Mouse (Mus musculus) cerebellum, adult 8-10 months (tissue): ENCODE measurements around the gene Pced1b.

Source experiments
- DNase-seq: peaks from one replicate; pipeline ENCODE4 v3.0.0; 2022

The Pced1b gene

GRCm38 (mm10) chr15:97258483-97259230 lies 11.8 kb downstream of the Pced1b start:
- no peak for DNase-seq

GRCm38 (mm10) chr15:97259300-97259699 lies 12.4 kb downstream of the Pced1b start:
- DNase-seq: no peak

GRCm38 (mm10) chr15:97259968-97260597 lies 13.2 kb downstream of the Pced1b start:
- DNase-seq: no peak

- DNase-seq: no peak
Measured at GRCm38 (mm10) chr15:97262251-97262650, 15.3 kb downstream of the Pced1b start.

- DNase-seq: no peak
Measured at GRCm38 (mm10) chr15:97266236-97266845, 19.4 kb downstream of the Pced1b start.

- no peak for DNase-seq
Measured at GRCm38 (mm10) chr15:97267094-97267695, 20.3 kb downstream of the Pced1b start.

- no peak for DNase-seq
Measured at GRCm38 (mm10) chr15:97271985-97272697, 25.2 kb downstream of the Pced1b start.

GRCm38 (mm10) chr15:97272831-97273230 lies 25.9 kb downstream of the Pced1b start:
- no peak for DNase-seq

- no peak for DNase-seq
Measured at GRCm38 (mm10) chr15:97275626-97276395, 28.9 kb downstream of the Pced1b start.

GRCm38 (mm10) chr15:97276660-97277153 lies 29.8 kb downstream of the Pced1b start:
- DNase-seq: no peak

GRCm38 (mm10) chr15:97277328-97277727 lies 30.4 kb downstream of the Pced1b start:
- no peak for DNase-seq

GRCm38 (mm10) chr15:97278340-97278948 lies 31.5 kb downstream of the Pced1b start:
- DNase-seq: no peak

- DNase-seq: no peak
Measured at GRCm38 (mm10) chr15:97280131-97280530, 33.2 kb downstream of the Pced1b start.

- DNase-seq: no peak
Measured at GRCm38 (mm10) chr15:97280776-97281175, 33.9 kb downstream of the Pced1b start.

GRCm38 (mm10) chr15:97281712-97282571 lies 35.0 kb downstream of the Pced1b start:
- DNase-seq: no peak

GRCm38 (mm10) chr15:97282572-97282881 lies 35.6 kb downstream of the Pced1b start:
- no peak for DNase-seq

GRCm38 (mm10) chr15:97284201-97284600 lies 37.3 kb downstream of the Pced1b start:
- DNase-seq: no peak

GRCm38 (mm10) chr15:97285665-97286212 lies 38.8 kb downstream of the Pced1b start:
- DNase-seq: no peak

GRCm38 (mm10) chr15:97286731-97287130 lies 39.8 kb downstream of the Pced1b start:
- no peak for DNase-seq

- no peak for DNase-seq
Measured at GRCm38 (mm10) chr15:97287436-97288143, 40.7 kb downstream of the Pced1b start.
